Mouse (Mus musculus): ENCODE results near the gene Tpsab1.

- TF ChIP-seq GATA1 (IDR thresholded peaks at IDR 0.05; ENCODE audit: low read length) (no peak), TAL1 (IDR thresholded peaks at IDR 0.05; ENCODE audit: low read length) (no peak)
Measured at GRCm38 (mm10) chr17:25294111-25294510, 51.3 kb downstream of the Tpsab1 start.
